ENCODE assay signal across 9 mouse cellular contexts in genomic region chr13:91723108-91723735, GRCm38 (mm10). TPM values are rescaled to one million over a fixed set of nuclear protein-coding genes. Genes with fewer than 3 reads are reported as not detected.
DNase-seq lines count a peak whose midpoint lies in the region; ATAC-seq lines count a peak whose summit lies in the region.
"Had no signal": no experiment of that assay in that cellular context is flagged by ENCODE, and none has a peak within 500 bp of the region (broad histone marks: within the 10 kb centered on the region; RNA-seq: fewer than 3 reads in every experiment).

No protein-coding gene starts in this region.

- H3K27me3 ChIP-seq in embryonic facial prominence, embryonic 15.5 days, result no peaks in the 10 kb centered on the region
- no peaks in the 10 kb centered on the region for H3K27me3 ChIP-seq in limb, embryonic 12.5 days
- H3K27me3 ChIP-seq: lung, embryonic 15.5 days had no signal

- H3K27ac ChIP-seq in embryonic facial prominence, embryonic 15.5 days (replicated peaks), result no peak overlapping the region
- no peak overlapping the region for H3K27ac ChIP-seq in limb, embryonic 12.5 days
- H3K27ac ChIP-seq: lung, embryonic 15.5 days had no signal

- no peak overlapping the region for H3K4me2 ChIP-seq in embryonic facial prominence, embryonic 15.5 days (replicated peaks)
- H3K4me2 ChIP-seq in limb, embryonic 12.5 days, result no peak overlapping the region
- H3K4me2 ChIP-seq: lung, embryonic 15.5 days had no signal

- DNase-seq in heart, adult 11 months, result peak; percentile 79
- DNase-seq in heart, adult 8-10 months (ENCODE audit: low spot score), result no peak
- peak; percentile 53 for DNase-seq in A20 (ENCODE audit: low read depth, low spot score)
- no peak for DNase-seq in spleen, postnatal 4 days (ENCODE audit: low spot score in 2 of 2)
- no peak for DNase-seq in cerebellum, postnatal 36 days
- DNase-seq in layer of hippocampus, adult 11-12 months (ENCODE audit: low spot score), result no peak

- H3K36me3 ChIP-seq in embryonic facial prominence, embryonic 15.5 days, result no peaks in the 10 kb centered on the region
- H3K36me3 ChIP-seq in limb, embryonic 12.5 days, result no peaks in the 10 kb centered on the region
- H3K36me3 ChIP-seq: lung, embryonic 15.5 days had no signal

- no peak overlapping the region for H3K9ac ChIP-seq in embryonic facial prominence, embryonic 15.5 days
- no peak overlapping the region for H3K9ac ChIP-seq in limb, embryonic 12.5 days (replicated peaks)
- H3K9ac ChIP-seq: lung, embryonic 15.5 days had no signal

- 0 out of 2 replicates have a peak, but pooled peaks have one; percentile 15 for ATAC-seq in embryonic facial prominence, embryonic 15.5 days (ENCODE audit: insufficient number of reproducible peaks, low FRiP score, low TSS enrichment, low read depth)
- peak; percentile 63; the same call in 1 of the 2 replicates for ATAC-seq in limb, embryonic 12.5 days (ENCODE audit: insufficient number of reproducible peaks, insufficient read depth, low FRiP score, low TSS enrichment, low read depth)

- WGBS in embryonic facial prominence, embryonic 15.5 days, result 68% methylated on average over 8 of the region's 8 CpGs
- 67% methylated on average over 8 of the region's 8 CpGs for WGBS in limb, embryonic 12.5 days

- no peaks in the 10 kb centered on the region for H3K4me1 ChIP-seq in embryonic facial prominence, embryonic 15.5 days
- no peaks in the 10 kb centered on the region for H3K4me1 ChIP-seq in limb, embryonic 12.5 days (replicated peaks)
- H3K4me1 ChIP-seq: lung, embryonic 15.5 days had no signal

- no peak overlapping the region for H3K4me3 ChIP-seq in embryonic facial prominence, embryonic 15.5 days (replicated peaks)
- H3K4me3 ChIP-seq in limb, embryonic 12.5 days (replicated peaks), result no peak overlapping the region
- H3K4me3 ChIP-seq: lung, embryonic 15.5 days had no signal

- no peaks in the 10 kb centered on the region for H3K9me3 ChIP-seq in embryonic facial prominence, embryonic 15.5 days (replicated peaks)
- no peaks in the 10 kb centered on the region for H3K9me3 ChIP-seq in limb, embryonic 12.5 days
- H3K9me3 ChIP-seq: lung, embryonic 15.5 days had no signal

RNA-seq across cellular contexts. Expression of gene Acot12, which starts 18.1 kb away (rescaled TPM):
- total RNA-seq in heart, adult 8-10 months (2022), result not detected
- polyA plus RNA-seq in embryonic facial prominence, embryonic 15.5 days (2015; fragmentation: Nextera tagmentation; extraction: Ambion mirVana), result 0.07 and 0.14 TPM in 2 replicates
- not detected in 2 replicates for polyA plus RNA-seq in limb, embryonic 12.5 days (2016; fragmentation: Nextera tagmentation; extraction: Ambion mirVana)
- polyA plus RNA-seq: lung, embryonic 15.5 days had no signal

Comparison
In these comparisons a context has a peak if more than half of its experiments do, and no peak if none do; other contexts are left out.
1. DNase-seq: peak in heart, adult 11 months (single experiment) and A20 (single experiment); none in heart, adult 8-10 months (single experiment), spleen, postnatal 4 days (0 of 2), cerebellum, postnatal 36 days (0 of 2) and layer of hippocampus, adult 11-12 months (single experiment).